Mouse (Mus musculus): ENCODE results near the gene Gnpat.

GRCm38 (mm10) chr8:124923971-124924652 lies 61.3 kb downstream of the Gnpat start:
- TF ChIP-seq POLR2A (IDR thresholded peaks at IDR 0.05; ENCODE audit: insufficient read depth, low read depth, low read length) (no peak), CTCF (IDR thresholded peaks at IDR 0.05; ENCODE audit: insufficient read depth, low read depth, low read length) (no peak)

Data from olfactory bulb, adult 2 months (tissue).